In the genomic region with DNA sequence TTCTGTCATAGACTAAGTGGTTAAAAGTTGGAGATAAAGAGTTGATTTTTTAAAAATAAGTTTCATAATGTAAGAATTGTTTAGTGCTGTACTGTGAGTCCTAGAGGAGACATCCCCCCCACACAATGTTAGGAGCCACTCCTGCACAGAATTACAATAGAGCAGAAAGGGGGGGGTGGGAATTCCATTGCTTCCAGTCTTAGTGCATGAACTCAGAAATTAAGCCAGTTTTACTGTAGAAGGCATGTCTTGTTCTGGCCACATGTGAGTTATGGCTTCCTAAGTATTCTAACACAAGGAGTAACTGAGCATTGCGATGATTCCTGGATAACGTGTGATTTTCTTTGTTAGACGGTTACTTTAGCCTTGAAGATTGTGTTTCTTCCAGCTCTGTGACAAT, we compare ENCODE assay signal across 8 mouse cellular contexts.
A peak's percentile ranks its signal among the peaks of the same experiment; 100 is the strongest.
DNase-seq lines count a peak whose midpoint lies in the region; ATAC-seq and TF ChIP-seq lines count a peak whose summit lies in the region.

No protein-coding gene starts in this region.

- H3K27ac ChIP-seq in hindbrain, embryonic 14.5 days = no peak overlapping the region
- no peak overlapping the region for H3K27ac ChIP-seq in hindbrain, embryonic 11.5 days (ENCODE audit: low read depth, low read length)
- no peak overlapping the region; the same call in 1 of the 2 replicates for H3K27ac ChIP-seq in lung, postnatal 0 days (ENCODE audit: low read length)
- peak overlapping the region; percentile 49 for H3K27ac ChIP-seq in embryonic fibroblast, embryonic 13.5 days (ENCODE audit: insufficient read depth, low read length)
- H3K27ac ChIP-seq in stomach, embryonic 15.5 days = peak overlapping the region; percentile 12; the same call in 1 of the 2 replicates

- WGBS in hindbrain, embryonic 14.5 days = 74% methylated on average over 3 of the region's 3 CpGs
- 80% methylated on average over 3 of the region's 3 CpGs for WGBS in hindbrain, embryonic 11.5 days
- WGBS in lung, postnatal 0 days = 66% methylated on average over 3 of the region's 3 CpGs
- 51% methylated on average over 3 of the region's 3 CpGs for WGBS in stomach, embryonic 15.5 days

- TF ChIP-seq CTCF in lung, postnatal 0 days (IDR thresholded peaks at IDR 0.05) = no peak
- TF ChIP-seq CTCF in embryonic fibroblast, embryonic 13.5 days (IDR thresholded peaks at IDR 0.05; ENCODE audit: borderline replicate concordance, insufficient read depth, low read length) = no peak

- no peak for TF ChIP-seq EP300 in lung, postnatal 0 days (IDR thresholded peaks at IDR 0.05)

- H3K9me3 ChIP-seq in hindbrain, embryonic 14.5 days (ENCODE audit: control insufficient read depth, low read length) = no peaks in the 10 kb centered on the region
- H3K9me3 ChIP-seq in hindbrain, embryonic 11.5 days (ENCODE audit: control insufficient read depth, low read length) = no peaks in the 10 kb centered on the region
- no peaks in the 10 kb centered on the region for H3K9me3 ChIP-seq in lung, postnatal 0 days (ENCODE audit: low read length)
- no peaks in the 10 kb centered on the region for H3K9me3 ChIP-seq in stomach, embryonic 15.5 days

- no peaks in the 10 kb centered on the region; the same call in 1 of the 2 replicates for H3K36me3 ChIP-seq in hindbrain, embryonic 14.5 days (replicated peaks; ENCODE audit: control insufficient read depth, insufficient read depth)
- H3K36me3 ChIP-seq in hindbrain, embryonic 11.5 days (ENCODE audit: control insufficient read depth, insufficient read depth, low read length) = no peaks in the 10 kb centered on the region
- H3K36me3 ChIP-seq in lung, postnatal 0 days (ENCODE audit: insufficient read depth, low read length) = no peaks in the 10 kb centered on the region
- no peaks in the 10 kb centered on the region for H3K36me3 ChIP-seq in stomach, embryonic 15.5 days

- H3K27me3 ChIP-seq in hindbrain, embryonic 14.5 days (ENCODE audit: control insufficient read depth, insufficient read depth, low read length) = no peaks in the 10 kb centered on the region
- no peaks in the 10 kb centered on the region for H3K27me3 ChIP-seq in hindbrain, embryonic 11.5 days (ENCODE audit: control insufficient read depth, insufficient read depth, low read length)
- no peaks in the 10 kb centered on the region for H3K27me3 ChIP-seq in lung, postnatal 0 days (replicated peaks; ENCODE audit: insufficient read depth, low read length)
- no peaks in the 10 kb centered on the region for H3K27me3 ChIP-seq in stomach, embryonic 15.5 days (replicated peaks)

- no peak for DNase-seq in hindbrain, embryonic 14.5 days (ENCODE audit: low spot score)
- DNase-seq in hindbrain, embryonic 11.5 days (ENCODE audit: low spot score) = no peak
- no peak for DNase-seq in lung, postnatal 0 days (ENCODE audit: low spot score)
- no peak for DNase-seq in lung, postnatal 10 days
- no peak for DNase-seq in frontal cortex, postnatal 36 days (ENCODE audit: low spot score in 2 of 2)
- DNase-seq in retina, embryonic 14.5 days (ENCODE audit: low spot score) = no peak

- H3K9ac ChIP-seq in hindbrain, embryonic 14.5 days = peak overlapping the region; percentile 53; the same call in 1 of the 2 replicates
- no peak overlapping the region for H3K9ac ChIP-seq in hindbrain, embryonic 11.5 days (ENCODE audit: low read depth, low read length)
- no peak overlapping the region for H3K9ac ChIP-seq in lung, postnatal 0 days (replicated peaks; ENCODE audit: low read depth)
- H3K9ac ChIP-seq in stomach, embryonic 15.5 days = no peak overlapping the region

- no peak for ATAC-seq in hindbrain, embryonic 14.5 days (ENCODE audit: low FRiP score)
- ATAC-seq in hindbrain, embryonic 11.5 days (ENCODE audit: low FRiP score) = no peak
- ATAC-seq in lung, postnatal 0 days = no peak
- no peak for ATAC-seq in stomach, embryonic 15.5 days (ENCODE audit: insufficient read depth, low FRiP score, low read depth)

- H3K4me3 ChIP-seq in hindbrain, embryonic 14.5 days (replicated peaks; ENCODE audit: low read length) = 0 out of 2 replicates have a peak overlapping the region, but pooled peaks have one; percentile 25
- H3K4me3 ChIP-seq in hindbrain, embryonic 11.5 days (ENCODE audit: low read depth, low read length) = no peak overlapping the region
- H3K4me3 ChIP-seq in lung, postnatal 0 days (ENCODE audit: low read depth, low read length) = no peak overlapping the region
- peak overlapping the region; percentile 45 for H3K4me3 ChIP-seq in embryonic fibroblast, embryonic 13.5 days (ENCODE audit: insufficient read depth, low read length)
- peak overlapping the region; percentile 19; the same call in 1 of the 2 replicates for H3K4me3 ChIP-seq in stomach, embryonic 15.5 days (replicated peaks)

- no peak for TF ChIP-seq POLR2A in embryonic fibroblast, embryonic 13.5 days (IDR thresholded peaks at IDR 0.05; ENCODE audit: low read depth, low read length)

- H3K4me2 ChIP-seq in hindbrain, embryonic 14.5 days (replicated peaks) = peak overlapping the region; percentile 51; the same call in 1 of the 2 replicates
- H3K4me2 ChIP-seq in hindbrain, embryonic 11.5 days (replicated peaks; ENCODE audit: low read depth, low read length) = no peak overlapping the region
- H3K4me2 ChIP-seq in lung, postnatal 0 days (replicated peaks; ENCODE audit: low read depth, low read length) = peak overlapping the region; percentile 60
- peak overlapping the region; percentile 71; the same call in 1 of the 2 replicates for H3K4me2 ChIP-seq in stomach, embryonic 15.5 days

- H3K4me1 ChIP-seq in hindbrain, embryonic 14.5 days (replicated peaks; ENCODE audit: control insufficient read depth, insufficient read depth, low read length) = peaks cover 22% of the 10 kb centered on the region
- peaks cover 3% of the 10 kb centered on the region for H3K4me1 ChIP-seq in hindbrain, embryonic 11.5 days (replicated peaks; ENCODE audit: control insufficient read depth, insufficient read depth, low read length)
- H3K4me1 ChIP-seq in lung, postnatal 0 days (ENCODE audit: insufficient read depth, low read depth, low read length) = no peaks in the 10 kb centered on the region
- H3K4me1 ChIP-seq in embryonic fibroblast, embryonic 13.5 days (ENCODE audit: control insufficient read depth, insufficient read depth, low read length) = peaks cover 18% of the 10 kb centered on the region
- 0 out of 2 replicates have a peak, but pooled peaks cover 3% of the 10 kb centered on the region for H3K4me1 ChIP-seq in stomach, embryonic 15.5 days

Comparison
In these comparisons a context has a peak if more than half of its experiments do, and no peak if none do; other contexts are left out.
1. H3K4me3 ChIP-seq: peak in hindbrain, embryonic 14.5 days (single experiment), embryonic fibroblast, embryonic 13.5 days (single experiment) and stomach, embryonic 15.5 days (single experiment); none in hindbrain, embryonic 11.5 days (single experiment) and lung, postnatal 0 days (single experiment).
2. H3K27ac ChIP-seq: peak in embryonic fibroblast, embryonic 13.5 days (single experiment) and stomach, embryonic 15.5 days (single experiment); none in hindbrain, embryonic 14.5 days (single experiment), hindbrain, embryonic 11.5 days (single experiment) and lung, postnatal 0 days (single experiment).